Mouse (Mus musculus) heart, adult 2 months (tissue): ENCODE results near the gene Limd1.

Source experiments
- CTCF ChIP-seq: fragments of 200-600 bp; IDR thresholded peaks from 2 replicates; pipeline ENCODE4 v1.8.1; 2022; ENCODE audit warnings: antibody characterized with exemption, mild to moderate bottlenecking, moderate library complexity
- EP300 ChIP-seq: fragments of 200-500 bp; IDR thresholded peaks from 2 replicates; pipeline ENCODE4 v1.6.1; 2011; ENCODE audit warnings: low read depth, low read length, control low read depth; ENCODE audit not compliant: insufficient read depth

DNA sequence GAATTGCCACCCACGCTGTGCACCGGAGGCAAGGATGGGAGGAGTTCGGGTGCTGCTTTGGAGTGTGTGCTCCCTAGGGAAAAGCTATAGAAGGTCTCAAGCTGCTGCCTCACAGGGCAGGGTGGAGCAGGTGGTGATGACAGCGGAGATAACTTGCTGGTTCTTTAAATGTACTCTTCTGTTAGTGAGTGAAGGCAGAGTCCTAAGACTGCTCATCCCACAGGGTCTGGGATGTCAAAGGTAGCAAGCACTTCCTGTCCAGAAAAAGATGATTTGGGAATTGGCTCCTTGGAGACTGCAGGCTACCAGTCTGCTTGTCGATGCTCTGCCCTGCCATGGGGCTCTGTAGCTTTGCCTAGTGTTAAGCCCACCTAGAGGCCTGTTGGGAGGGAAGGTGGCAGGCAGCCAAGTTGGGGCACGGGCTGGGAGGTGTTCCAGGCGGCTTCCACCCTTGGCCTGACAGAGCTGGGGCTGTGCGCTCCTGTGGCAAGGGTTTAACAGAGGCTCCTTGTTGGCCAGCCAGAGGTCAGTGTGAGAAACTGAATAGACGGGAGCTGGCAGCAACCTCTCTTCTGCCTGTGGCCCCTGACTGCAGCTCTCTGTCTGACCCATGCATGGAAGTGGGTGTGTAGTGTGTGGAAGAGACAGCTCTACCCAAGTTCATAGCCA, 13.5 kb downstream of the Limd1 start:
- no peak for TF ChIP-seq CTCF
- no peak for TF ChIP-seq EP300
